Mouse (Mus musculus) hindbrain, embryonic 16.5 days (tissue): ENCODE data around the gene Grap2. TPM values are rescaled to one million over a fixed set of nuclear protein-coding genes. Genes with fewer than 3 reads are reported as not detected.

Experiments used
- ATAC-seq: fragments of 200-750 bp; cut with Nextera tagmentation; 2 replicates; pipeline ENCODE4 v1.8.0; 2017; ENCODE audit warnings: moderate TSS enrichment, moderate library complexity
- H3K27ac ChIP-seq: fragments of 300-500 bp; sonication (generic); 2 replicates; pipeline ENCODE4 v1.5.1; 2014; ENCODE audit warnings: low read depth, mild to moderate bottlenecking, control low read depth, low read length, moderate library complexity
- H3K27me3 ChIP-seq: fragments of 300-500 bp; sonication (generic); replicated peaks from 2 replicates; pipeline ENCODE4 v1.6.1; 2014; ENCODE audit warnings: low read length; ENCODE audit not compliant: control insufficient read depth, insufficient read depth
- H3K36me3 ChIP-seq: fragments of 300-500 bp; sonication (generic); 2 replicates; pipeline ENCODE4 v1.6.1; 2014; ENCODE audit warnings: mild to moderate bottlenecking, low read length, moderate library complexity, mixed read lengths; ENCODE audit not compliant: control insufficient read depth, insufficient read depth
- H3K4me1 ChIP-seq: fragments of 300-500 bp; sonication (generic); 2 replicates; pipeline ENCODE4 v1.6.1; 2014; ENCODE audit warnings: low read depth, low read length; ENCODE audit not compliant: control insufficient read depth, insufficient read depth
- H3K4me2 ChIP-seq: fragments of 300-500 bp; sonication (generic); 2 replicates; pipeline ENCODE4 v1.6.1; 2014; ENCODE audit warnings: mild to moderate bottlenecking, low read length, control low read depth, moderate library complexity
- H3K4me3 ChIP-seq: fragments of 300-500 bp; sonication (generic); 2 replicates; pipeline ENCODE4 v1.5.1; 2014; ENCODE audit warnings: mild to moderate bottlenecking, low read length, control low read depth, moderate library complexity
- H3K9ac ChIP-seq: fragments of 300-500 bp; sonication (generic); 2 replicates; pipeline ENCODE4 v1.6.1; 2014; ENCODE audit warnings: low read depth, mild to moderate bottlenecking, control low read depth, low read length, moderate library complexity
- H3K9me3 ChIP-seq: fragments of 300-500 bp; sonication (generic); 2 replicates; pipeline ENCODE4 v1.6.1; 2014; ENCODE audit warnings: mild to moderate bottlenecking, low read length, moderate library complexity; ENCODE audit not compliant: control insufficient read depth
- WGBS: fragments of 180-500 bp; shearing (Covaris S2); extraction: QIAGEN DNeasy Blood & Tissue Kit; methylation state at CpG from one replicate; pipeline ENCODE4 v1.1.7; 2014; 5-methylcytosine and 5-hydroxymethylcytosine counted together
- polyA plus RNA-seq: library from polyadenylated mRNA; unstranded; fragments of >200 nt; fragmentation: Nextera tagmentation; extraction: Ambion mirVana; gene quantifications from 2 replicates; pipeline ENCODE4 v1.2.1, GENCODE M21; 2015

The Grap2 gene
- 0.27 and 0.31 TPM in 2 replicates for polyA plus RNA-seq

GRCm38 (mm10) chr15:80572291-80572690, at the start of gene Grap2:
TSS of gene Grap2 (plus strand) at chr15:80572594.
- no peak for ATAC-seq
- 67% methylated on average over 12 of the region's 12 CpGs for WGBS
- Histone ChIP-seq H3K4me1 (peaks cover 3% of the 10 kb centered on the region; the same call in 1 of the 2 replicates), H3K27me3 (0 out of 2 replicates have a peak, but pooled peaks cover 3% of the 10 kb centered on the region), H3K9ac (no peak within 1 kb of the TSS), H3K27ac (no peak within 1 kb of the TSS), H3K4me3 (no peak within 1 kb of the TSS), H3K4me2 (no peak within 1 kb of the TSS), H3K36me3 (no peaks in the 10 kb centered on the region), H3K9me3 (no peaks in the 10 kb centered on the region)

- Histone ChIP-seq H3K9ac (peak overlapping the region; percentile 37; the same call in 1 of the 2 replicates), H3K4me2 (peak overlapping the region; percentile 39), H3K36me3 (no peaks in the 10 kb centered on the region), H3K4me1 (peaks cover 7% of the 10 kb centered on the region), H3K27ac (peak overlapping the region; percentile 62; the same call in 1 of the 2 replicates), H3K9me3 (no peaks in the 10 kb centered on the region), H3K27me3 (no peaks in the 10 kb centered on the region), H3K4me3 (no peak overlapping the region)
- 26% methylated on average over 20 of the region's 20 CpGs for WGBS
- ATAC-seq = peak; percentile 45; the same call in 1 of the 2 replicates
Measured at GRCm38 (mm10) chr15:80529955-80530869, 42.2 kb upstream of the Grap2 start.

- no peaks in the 10 kb centered on the region for H3K27me3 ChIP-seq
- H3K36me3 ChIP-seq = no peaks in the 10 kb centered on the region
- ATAC-seq = no peak
- H3K9ac ChIP-seq = no peak overlapping the region
- 84% methylated on average over 9 of the region's 9 CpGs for WGBS
- no peak overlapping the region for H3K4me2 ChIP-seq
- no peak overlapping the region for H3K4me3 ChIP-seq
- no peaks in the 10 kb centered on the region for H3K9me3 ChIP-seq
- H3K27ac ChIP-seq = no peak overlapping the region
- H3K4me1 ChIP-seq = peaks cover 7% of the 10 kb centered on the region
Measured at GRCm38 (mm10) chr15:80531026-80531425, 41.4 kb upstream of the Grap2 start.

GRCm38 (mm10) chr15:80532281-80533072, 39.9 kb upstream of the Grap2 start:
- Histone ChIP-seq H3K4me2 (no peak overlapping the region), H3K4me1 (peaks cover 7% of the 10 kb centered on the region), H3K27ac (no peak overlapping the region), H3K4me3 (no peak overlapping the region), H3K36me3 (no peaks in the 10 kb centered on the region), H3K9ac (no peak overlapping the region), H3K9me3 (no peaks in the 10 kb centered on the region), H3K27me3 (no peaks in the 10 kb centered on the region)
- WGBS = 81% methylated on average over 8 of the region's 8 CpGs
- no peak for ATAC-seq

GRCm38 (mm10) chr15:80533274-80533673, 39.1 kb upstream of the Grap2 start:
- Histone ChIP-seq H3K36me3 (no peaks in the 10 kb centered on the region), H3K4me3 (no peak overlapping the region), H3K9ac (no peak overlapping the region), H3K4me1 (peaks cover 7% of the 10 kb centered on the region), H3K27me3 (no peaks in the 10 kb centered on the region), H3K4me2 (no peak overlapping the region), H3K27ac (no peak overlapping the region), H3K9me3 (no peaks in the 10 kb centered on the region)
- no peak for ATAC-seq
- 48% methylated on average over 6 of the region's 6 CpGs for WGBS

GRCm38 (mm10) chr15:80536051-80536450, 36.3 kb upstream of the Grap2 start:
- no peak overlapping the region for H3K4me3 ChIP-seq
- no peaks in the 10 kb centered on the region for H3K36me3 ChIP-seq
- no peaks in the 10 kb centered on the region for H3K4me1 ChIP-seq
- no peaks in the 10 kb centered on the region for H3K27me3 ChIP-seq
- WGBS = 66% methylated on average over 2 of the region's 2 CpGs
- no peaks in the 10 kb centered on the region for H3K9me3 ChIP-seq
- H3K9ac ChIP-seq = no peak overlapping the region
- H3K4me2 ChIP-seq = no peak overlapping the region
- no peak overlapping the region for H3K27ac ChIP-seq
- no peak for ATAC-seq

- 91% methylated on average over 2 of the region's 2 CpGs for WGBS
- ATAC-seq = no peak
Measured at GRCm38 (mm10) chr15:80538075-80538474, 34.3 kb upstream of the Grap2 start.

GRCm38 (mm10) chr15:80538671-80539340, 33.6 kb upstream of the Grap2 start:
- Histone ChIP-seq H3K9me3 (no peaks in the 10 kb centered on the region), H3K4me3 (no peak overlapping the region), H3K27ac (no peak overlapping the region), H3K4me1 (no peaks in the 10 kb centered on the region), H3K9ac (no peak overlapping the region), H3K4me2 (no peak overlapping the region), H3K36me3 (no peaks in the 10 kb centered on the region), H3K27me3 (no peaks in the 10 kb centered on the region)
- ATAC-seq = no peak
- WGBS = 81% methylated on average over 7 of the region's 7 CpGs

More at GRCm38 (mm10) chr15:80538075-80538474, 34.3 kb upstream of the Grap2 start:
- no peak overlapping the region for H3K27ac ChIP-seq
- no peaks in the 10 kb centered on the region for H3K4me1 ChIP-seq
- H3K9ac ChIP-seq = no peak overlapping the region
- H3K27me3 ChIP-seq = no peaks in the 10 kb centered on the region
- no peaks in the 10 kb centered on the region for H3K9me3 ChIP-seq
- H3K4me3 ChIP-seq = no peak overlapping the region
- H3K4me2 ChIP-seq = no peak overlapping the region
- no peaks in the 10 kb centered on the region for H3K36me3 ChIP-seq
